Mouse (Mus musculus): ENCODE data around the gene Taf1d. TPM values are rescaled to one million over a fixed set of nuclear protein-coding genes. Genes with fewer than 3 reads are reported as not detected.
A peak's percentile ranks its signal among the peaks of the same experiment; 100 is the strongest.

Gene Taf1d
- polyA plus RNA-seq (2015; fragmentation: Nextera tagmentation; extraction: Ambion mirVana) = 76.6 and 81.1 TPM in 2 replicates

- 11% methylated on average over 45 of the region's 45 CpGs for WGBS
- peak within 1 kb of the TSS; percentile 90 for H3K9ac ChIP-seq
- H3K36me3 ChIP-seq = peaks cover 12% of the 10 kb centered on the region
- peak within 1 kb of the TSS; percentile 84 for H3K4me3 ChIP-seq (replicated peaks)
- ATAC-seq (ENCODE audit: insufficient read depth, low FRiP score, low read depth) = peak; percentile 96
- H3K4me1 ChIP-seq = peaks cover 16% of the 10 kb centered on the region
- H3K27me3 ChIP-seq (replicated peaks) = no peaks in the 10 kb centered on the region
- H3K9me3 ChIP-seq = no peaks in the 10 kb centered on the region
- H3K27ac ChIP-seq = peak within 1 kb of the TSS; percentile 91
- H3K4me2 ChIP-seq = peak within 1 kb of the TSS; percentile 54
These were observed at the start of gene Taf1d for GRCm38 (mm10) chr9:15305503-15306397. Gene Taf1d (plus strand): TSS chr9:15306214.

DNA sequence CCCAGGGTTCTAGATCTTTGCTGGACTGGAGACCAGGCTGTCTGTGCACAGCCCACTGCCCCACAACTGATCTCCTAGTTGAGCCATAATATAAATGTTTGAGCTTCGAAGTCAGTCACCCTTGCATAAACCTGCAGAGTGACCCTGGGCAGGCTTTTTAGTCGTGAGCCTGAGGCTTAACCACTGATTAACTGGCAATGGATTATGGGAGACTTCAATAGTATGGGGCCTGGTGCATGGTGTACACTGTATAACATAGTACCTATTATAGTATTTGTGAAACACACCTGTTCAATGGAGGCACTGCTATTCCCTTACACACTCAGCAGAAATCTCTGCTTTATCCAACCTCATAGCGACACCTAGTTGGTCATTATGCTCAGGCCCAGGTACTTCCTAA is 49.8 kb upstream of the Taf1d start:
- Histone ChIP-seq H3K9ac (no peak overlapping the region), H3K4me3 (replicated peaks) (no peak overlapping the region), H3K27ac (no peak overlapping the region), H3K9me3 (no peaks in the 10 kb centered on the region), H3K27me3 (replicated peaks) (no peaks in the 10 kb centered on the region), H3K4me1 (no peaks in the 10 kb centered on the region), H3K36me3 (peaks cover 13% of the 10 kb centered on the region), H3K4me2 (no peak overlapping the region)
- no peak for ATAC-seq (ENCODE audit: insufficient read depth, low FRiP score, low read depth)
- 66% methylated on average over 3 of the region's 3 CpGs for WGBS

GRCm38 (mm10) chr9:15261980-15262379 is 44.0 kb upstream of the Taf1d start:
- WGBS = 73% methylated on average over 8 of the region's 8 CpGs
- no peak; the same call in 1 of the 2 replicates for ATAC-seq (ENCODE audit: insufficient read depth, low FRiP score, low read depth)
- Histone ChIP-seq H3K4me1 (no peaks in the 10 kb centered on the region), H3K27me3 (replicated peaks) (no peaks in the 10 kb centered on the region), H3K4me2 (no peak overlapping the region), H3K4me3 (replicated peaks) (no peak overlapping the region), H3K27ac (peak overlapping the region; percentile 31; the same call in 1 of the 2 replicates), H3K9me3 (no peaks in the 10 kb centered on the region), H3K36me3 (peaks cover 59% of the 10 kb centered on the region), H3K9ac (no peak overlapping the region)

GRCm38 (mm10) chr9:15263487-15263886 is 42.5 kb upstream of the Taf1d start:
- H3K36me3 ChIP-seq = peaks cover 65% of the 10 kb centered on the region
- no peak overlapping the region for H3K27ac ChIP-seq
- 90% methylated on average over 10 of the region's 10 CpGs for WGBS
- no peaks in the 10 kb centered on the region for H3K4me1 ChIP-seq
- no peak overlapping the region for H3K9ac ChIP-seq
- no peak overlapping the region for H3K4me2 ChIP-seq
- H3K9me3 ChIP-seq = no peaks in the 10 kb centered on the region
- H3K4me3 ChIP-seq (replicated peaks) = no peak overlapping the region
- no peak for ATAC-seq (ENCODE audit: insufficient read depth, low FRiP score, low read depth)
- H3K27me3 ChIP-seq (replicated peaks) = no peaks in the 10 kb centered on the region

DNA sequence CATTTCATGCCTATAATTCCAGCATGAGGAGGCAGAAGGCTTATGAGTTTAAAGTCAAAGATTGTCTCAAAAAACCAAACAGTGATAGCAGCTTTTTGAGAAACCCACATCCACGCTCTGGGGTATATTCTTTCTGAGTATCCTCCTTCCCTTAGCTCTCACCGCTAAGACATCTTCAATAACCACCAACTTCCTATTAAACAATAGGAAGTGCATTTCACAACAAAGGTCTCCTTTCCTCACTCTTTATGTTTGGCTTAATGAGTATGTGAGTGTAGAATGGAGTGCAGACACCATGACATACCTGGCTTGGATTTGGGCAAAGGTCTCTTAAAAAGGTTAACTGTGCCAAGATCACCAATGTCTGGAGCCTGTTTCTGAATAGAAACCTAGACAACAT is 32.0 kb upstream of the Taf1d start:
- H3K36me3 ChIP-seq = peaks cover 54% of the 10 kb centered on the region
- WGBS = 91% methylated on average over 2 of the region's 2 CpGs

DNA sequence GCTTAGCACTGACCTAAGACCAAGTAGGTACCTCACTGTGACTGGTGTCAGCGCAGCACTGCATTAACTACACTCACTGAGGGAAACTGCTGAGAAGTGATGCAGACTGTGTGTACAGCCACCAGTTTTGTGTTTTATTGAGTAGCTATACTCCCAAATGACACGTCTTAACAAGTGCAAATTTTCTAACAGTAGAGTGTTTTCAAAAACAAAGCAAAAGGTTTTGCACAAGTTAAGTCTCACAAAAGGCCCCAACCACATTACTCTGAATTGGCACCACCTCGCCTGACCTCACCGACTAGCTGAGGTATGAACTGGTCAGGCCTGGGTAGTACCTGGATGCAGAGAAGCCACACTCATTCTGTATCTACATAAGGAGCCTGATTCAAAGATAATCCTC is 29.2 kb upstream of the Taf1d start:
- no peak for ATAC-seq (ENCODE audit: insufficient read depth, low FRiP score, low read depth)
- Histone ChIP-seq H3K4me1 (peaks cover 7% of the 10 kb centered on the region), H3K27me3 (replicated peaks) (no peaks in the 10 kb centered on the region), H3K9me3 (no peaks in the 10 kb centered on the region), H3K36me3 (peaks cover 31% of the 10 kb centered on the region), H3K4me3 (replicated peaks) (no peak overlapping the region), H3K27ac (no peak overlapping the region), H3K9ac (no peak overlapping the region), H3K4me2 (no peak overlapping the region)
- 94% methylated on average over 4 of the region's 4 CpGs for WGBS

More for the DNA sequence above, 32.0 kb upstream of the Taf1d start:
- no peaks in the 10 kb centered on the region for H3K9me3 ChIP-seq
- no peak for ATAC-seq (ENCODE audit: insufficient read depth, low FRiP score, low read depth)
- no peak overlapping the region for H3K4me3 ChIP-seq (replicated peaks)
- H3K9ac ChIP-seq = no peak overlapping the region
- no peak overlapping the region for H3K4me2 ChIP-seq
- no peak overlapping the region for H3K27ac ChIP-seq
- H3K27me3 ChIP-seq (replicated peaks) = no peaks in the 10 kb centered on the region
- no peaks in the 10 kb centered on the region for H3K4me1 ChIP-seq

- Histone ChIP-seq H3K36me3 (peaks cover 19% of the 10 kb centered on the region), H3K9me3 (no peaks in the 10 kb centered on the region), H3K27me3 (replicated peaks) (no peaks in the 10 kb centered on the region), H3K9ac (no peak overlapping the region), H3K27ac (no peak overlapping the region), H3K4me2 (peak overlapping the region; percentile 73; the same call in 1 of the 2 replicates), H3K4me3 (replicated peaks) (no peak overlapping the region), H3K4me1 (peaks cover 7% of the 10 kb centered on the region)
- no peak for ATAC-seq (ENCODE audit: insufficient read depth, low FRiP score, low read depth)
- 80% methylated on average over 3 of the region's 3 CpGs for WGBS
These were observed 27.7 kb upstream of the Taf1d start for GRCm38 (mm10) chr9:15278343-15278742.

- 8% methylated on average over 19 of the region's 19 CpGs for WGBS
- H3K36me3 ChIP-seq = peaks cover 11% of the 10 kb centered on the region
These were observed 26.8 kb upstream of the Taf1d start for GRCm38 (mm10) chr9:15279139-15279648.

DNA sequence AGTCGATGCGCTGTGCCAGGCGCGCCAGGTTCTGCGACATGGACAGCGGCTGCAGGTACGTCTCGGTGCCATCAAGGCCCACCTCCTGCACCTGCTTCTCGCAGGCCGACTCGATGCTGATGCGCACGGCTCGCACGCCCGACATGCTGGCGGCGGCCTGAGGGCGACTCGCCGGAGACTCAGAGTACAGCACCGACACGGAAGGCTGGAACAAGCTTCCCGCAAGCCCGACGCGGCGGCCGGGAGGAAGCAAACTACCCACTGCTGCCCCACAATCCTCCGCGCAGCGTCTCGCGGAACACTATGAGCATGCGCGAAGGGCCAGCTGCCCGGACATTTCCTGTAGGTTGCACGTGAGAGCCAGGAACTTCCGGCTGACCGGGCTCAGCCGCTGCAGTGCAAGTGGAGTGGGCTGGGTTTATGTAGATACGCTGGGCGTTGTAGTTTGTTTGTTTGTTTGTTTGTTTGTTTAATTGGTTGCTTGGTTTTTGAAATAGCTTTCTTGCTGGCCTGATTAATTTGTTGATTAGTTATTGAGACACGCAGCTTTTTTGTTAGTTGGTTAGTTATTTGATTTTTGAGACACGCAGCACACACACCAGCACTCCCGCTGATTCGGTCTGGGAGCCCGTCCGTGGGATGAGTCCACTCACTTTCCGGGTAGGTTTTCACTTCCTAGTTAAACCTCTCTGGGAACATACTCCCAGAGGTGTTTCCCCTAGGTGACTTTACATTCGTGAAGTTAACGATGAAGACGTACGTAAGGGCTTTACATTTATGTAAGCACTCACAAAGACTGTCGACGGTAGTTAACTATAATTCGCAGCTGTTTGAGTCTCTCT is 26.1 kb upstream of the Taf1d start, which contains the start of gene Med17:
TSS of gene Med17 (minus strand) at position 283 of the 842 bp plus-strand sequence.
- Histone ChIP-seq H3K4me3 (replicated peaks) (peak within 1 kb of the TSS; percentile 95), H3K4me2 (peak within 1 kb of the TSS; percentile 73), H3K9me3 (no peaks in the 10 kb centered on the region), H3K4me1 (peaks cover 7% of the 10 kb centered on the region), H3K36me3 (peaks cover 7% of the 10 kb centered on the region), H3K9ac (peak within 1 kb of the TSS; percentile 92), H3K27me3 (replicated peaks) (no peaks in the 10 kb centered on the region), H3K27ac (peak within 1 kb of the TSS; percentile 93)
- peak; percentile 97 for ATAC-seq (ENCODE audit: insufficient read depth, low FRiP score, low read depth)
- under 1% methylated on average over 57 of the region's 57 CpGs for WGBS

More at GRCm38 (mm10) chr9:15279139-15279648, 26.8 kb upstream of the Taf1d start:
- H3K4me1 ChIP-seq = peaks cover 7% of the 10 kb centered on the region
- peak overlapping the region; percentile 92 for H3K9ac ChIP-seq
- ATAC-seq (ENCODE audit: insufficient read depth, low FRiP score, low read depth) = no peak; the same call in 1 of the 2 replicates
- H3K4me3 ChIP-seq (replicated peaks) = peak overlapping the region; percentile 95
- peak overlapping the region; percentile 93 for H3K27ac ChIP-seq
- H3K4me2 ChIP-seq = peak overlapping the region; percentile 73
- no peaks in the 10 kb centered on the region for H3K9me3 ChIP-seq
- H3K27me3 ChIP-seq (replicated peaks) = no peaks in the 10 kb centered on the region

DNA sequence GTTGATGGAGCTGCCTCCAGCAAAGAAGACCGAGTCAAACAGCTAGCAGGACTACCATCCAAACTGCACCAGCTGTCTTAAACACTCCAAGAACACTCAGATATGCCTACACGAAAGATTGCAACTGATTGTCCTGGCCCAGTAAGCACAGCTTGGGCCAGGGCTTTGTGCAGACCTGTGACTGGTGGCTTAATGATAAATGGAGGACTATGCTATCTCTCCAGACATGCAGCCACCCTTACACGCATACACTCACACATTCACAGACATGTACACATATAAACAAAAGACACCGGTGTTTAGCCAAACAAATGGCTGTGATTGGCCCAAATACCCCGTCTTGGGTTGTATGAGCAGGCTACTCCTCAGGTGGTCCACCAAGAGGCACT is 25.5 kb upstream of the Taf1d start:
- H3K27me3 ChIP-seq (replicated peaks) = no peaks in the 10 kb centered on the region
- peak; percentile 15; the same call in 1 of the 2 replicates for ATAC-seq (ENCODE audit: insufficient read depth, low FRiP score, low read depth)
- peak overlapping the region; percentile 95 for H3K4me3 ChIP-seq (replicated peaks)
- H3K9me3 ChIP-seq = no peaks in the 10 kb centered on the region
- 50% methylated on average over 5 of the region's 5 CpGs for WGBS
- H3K4me2 ChIP-seq = peak overlapping the region; percentile 73
- H3K27ac ChIP-seq = peak overlapping the region; percentile 48; the same call in 1 of the 2 replicates
- peak overlapping the region; percentile 23; the same call in 1 of the 2 replicates for H3K9ac ChIP-seq
- H3K36me3 ChIP-seq = peaks cover 5% of the 10 kb centered on the region
- H3K4me1 ChIP-seq = peaks cover 7% of the 10 kb centered on the region

GRCm38 (mm10) chr9:15285443-15285842 is 20.6 kb upstream of the Taf1d start:
- no peak overlapping the region for H3K4me3 ChIP-seq (replicated peaks)
- no peak overlapping the region for H3K9ac ChIP-seq
- no peaks in the 10 kb centered on the region for H3K9me3 ChIP-seq
- WGBS = 62% methylated on average over 3 of the region's 3 CpGs
- peaks cover 6% of the 10 kb centered on the region for H3K4me1 ChIP-seq
- H3K27ac ChIP-seq = no peak overlapping the region
- no peak overlapping the region for H3K4me2 ChIP-seq
- no peaks in the 10 kb centered on the region for H3K36me3 ChIP-seq
- no peaks in the 10 kb centered on the region for H3K27me3 ChIP-seq (replicated peaks)
- ATAC-seq (ENCODE audit: insufficient read depth, low FRiP score, low read depth) = no peak

Measured in stomach, embryonic 15.5 days (tissue).